Mouse (Mus musculus): ENCODE data around the gene Tada3.

GRCm38 (mm10) chr6:113377496-113378385 is at the start of gene Tada3, which contains the start of gene Arpc4:
- TF ChIP-seq CTCF (IDR thresholded peaks at IDR 0.05; ENCODE audit: low read depth, low read length) (no peak), TAL1 (conservative IDR thresholded peaks at IDR 0.05; ENCODE audit: low read depth, low read length) (no peak), GATA1 (IDR thresholded peaks at IDR 0.05; ENCODE audit: borderline replicate concordance, low read length) (no peak)
